Mouse (Mus musculus) liver, embryonic 13.5 days (tissue): ENCODE data around the gene Cux2. TPM values are rescaled to one million over a fixed set of nuclear protein-coding genes. Genes with fewer than 3 reads are reported as not detected.
"Not testable (repeated sequence)": the region's sequence is repeated elsewhere in the genome, so short reads cannot be mapped to it uniquely, and the experiment has no call there.

Experiments
- ATAC-seq: fragments of 200-750 bp; cut with Nextera tagmentation; 2 replicates; pipeline ENCODE4 v1.8.0; 2017; ENCODE audit warnings: low read depth, mild to moderate bottlenecking, moderate number of reproducible peaks, moderate library complexity
- DNase-seq: peaks from one replicate; pipeline ENCODE4 v3.0.0; 2022
- H3K27ac ChIP-seq: fragments of 300-500 bp; sonication (generic); 2 replicates; pipeline ENCODE4 v1.5.1; 2015; ENCODE audit warnings: moderate library complexity, mild to moderate bottlenecking, inconsistent platforms
- H3K27me3 ChIP-seq: fragments of 300-500 bp; sonication (generic); 2 replicates; pipeline ENCODE4 v1.6.1; 2015; ENCODE audit warnings: mild to moderate bottlenecking, inconsistent platforms
- H3K36me3 ChIP-seq: fragments of 300-500 bp; sonication (generic); 2 replicates; pipeline ENCODE4 v1.6.1; 2015; ENCODE audit warnings: mild to moderate bottlenecking, inconsistent platforms
- H3K4me1 ChIP-seq: fragments of 300-500 bp; sonication (generic); replicated peaks from 2 replicates; pipeline ENCODE4 v1.6.1; 2015; ENCODE audit warnings: inconsistent platforms
- H3K4me2 ChIP-seq: fragments of 300-500 bp; sonication (generic); 2 replicates; pipeline ENCODE4 v1.6.1; 2015; ENCODE audit warnings: inconsistent platforms, mild to moderate bottlenecking, moderate library complexity
- H3K4me3 ChIP-seq: fragments of 300-500 bp; sonication (generic); replicated peaks from 2 replicates; pipeline ENCODE4 v1.5.1; 2015; ENCODE audit warnings: mild to moderate bottlenecking, inconsistent platforms
- H3K9ac ChIP-seq: fragments of 300-500 bp; sonication (generic); 2 replicates; pipeline ENCODE4 v1.6.1; 2015; ENCODE audit warnings: mild to moderate bottlenecking, inconsistent platforms
- H3K9me3 ChIP-seq: fragments of 300-500 bp; sonication (generic); replicated peaks from 2 replicates; pipeline ENCODE4 v1.6.1; 2016; ENCODE audit warnings: inconsistent platforms
- WGBS: fragments of 180-500 bp; shearing (Covaris S2); methylation state at CpG from one replicate; pipeline ENCODE4 v1.1.7; 2015; ENCODE audit not compliant: insufficient replicate concordance; 5-methylcytosine and 5-hydroxymethylcytosine counted together
- polyA plus RNA-seq: library from polyadenylated mRNA; unstranded; fragments of >200 nt; fragmentation: Nextera tagmentation; extraction: Ambion mirVana; gene quantifications from 2 replicates; pipeline ENCODE4 v1.2.1, GENCODE M21; 2015

Cux2 gene
- polyA plus RNA-seq, 1 experiment from 2014 or later, result 0.59 TPM

- Histone ChIP-seq H3K9ac (no peak overlapping the region), H3K4me2 (no peak overlapping the region), H3K9me3 (0 out of 2 replicates have a peak, but pooled peaks cover 3% of the 10 kb centered on the region), H3K27me3 (no peaks in the 10 kb centered on the region), H3K36me3 (peaks cover 12% of the 10 kb centered on the region), H3K4me1 (peaks cover 11% of the 10 kb centered on the region), H3K27ac (no peak overlapping the region), H3K4me3 (no peak overlapping the region)
- ATAC-seq, result no peak
- DNase-seq, result no peak
- WGBS, result 69% methylated on average over 11 of the region's 11 CpGs
Observed at GRCm38 (mm10) chr5:121856740-121857139, 193.2 kb downstream of the Cux2 start.

- 76% methylated on average over 10 of the region's 10 CpGs for WGBS
- no peak for ATAC-seq
Observed at GRCm38 (mm10) chr5:121854768-121855167, 195.1 kb downstream of the Cux2 start.

GRCm38 (mm10) chr5:121853368-121854051 lies 196.4 kb downstream of the Cux2 start:
- Histone ChIP-seq H3K27ac (peak overlapping the region; percentile 56), H3K27me3 (no peaks in the 10 kb centered on the region)

More at GRCm38 (mm10) chr5:121854768-121855167, 195.1 kb downstream of the Cux2 start:
- peaks cover 29% of the 10 kb centered on the region for H3K4me1 ChIP-seq
- H3K36me3 ChIP-seq, result peaks cover 19% of the 10 kb centered on the region
- H3K27me3 ChIP-seq, result no peaks in the 10 kb centered on the region
- no peak overlapping the region for H3K4me3 ChIP-seq
- no peak overlapping the region for H3K27ac ChIP-seq
- DNase-seq, result no peak
- H3K4me2 ChIP-seq, result no peak overlapping the region
- H3K9me3 ChIP-seq, result no peaks in the 10 kb centered on the region
- no peak overlapping the region for H3K9ac ChIP-seq

GRCm38 (mm10) chr5:121849478-121850349 lies 200.2 kb downstream of the Cux2 start:
- no peak for ATAC-seq
- WGBS, result 41% methylated on average over 20 of the region's 20 CpGs

More at GRCm38 (mm10) chr5:121853368-121854051, 196.4 kb downstream of the Cux2 start:
- Histone ChIP-seq H3K4me2 (no peak overlapping the region), H3K4me1 (peaks cover 37% of the 10 kb centered on the region), H3K4me3 (no peak overlapping the region), H3K36me3 (peaks cover 19% of the 10 kb centered on the region), H3K9me3 (no peaks in the 10 kb centered on the region), H3K9ac (no peak overlapping the region)
- DNase-seq, result no peak
- peak; percentile 59 for ATAC-seq
- WGBS, result 75% methylated on average over 9 of the region's 9 CpGs

GRCm38 (mm10) chr5:121848743-121849142 lies 201.2 kb downstream of the Cux2 start, which contains the start of gene Pheta1:
TSS of gene Pheta1 (plus strand) at chr5:121848984.
- H3K4me3 ChIP-seq, result peak within 1 kb of the TSS; percentile 85
- WGBS, result under 1% methylated on average over 42 of the region's 42 CpGs
- H3K36me3 ChIP-seq, result peaks cover 19% of the 10 kb centered on the region
- H3K9me3 ChIP-seq, result no peaks in the 10 kb centered on the region
- peaks cover 20% of the 10 kb centered on the region for H3K27me3 ChIP-seq
- H3K4me2 ChIP-seq, result peak within 1 kb of the TSS; percentile 95
- ATAC-seq (peak; percentile 88), DNase-seq (peak; percentile 86)
- H3K9ac ChIP-seq, result peak within 1 kb of the TSS; percentile 80
- H3K27ac ChIP-seq, result peak within 1 kb of the TSS; percentile 78
- H3K4me1 ChIP-seq, result peaks cover 52% of the 10 kb centered on the region

More at GRCm38 (mm10) chr5:121849478-121850349, 200.2 kb downstream of the Cux2 start:
- Histone ChIP-seq H3K36me3 (peaks cover 19% of the 10 kb centered on the region), H3K4me2 (peak overlapping the region; percentile 95), H3K27me3 (peaks cover 11% of the 10 kb centered on the region), H3K9me3 (no peaks in the 10 kb centered on the region), H3K4me1 (peaks cover 55% of the 10 kb centered on the region), H3K4me3 (peak overlapping the region; percentile 85), H3K9ac (peak overlapping the region; percentile 80), H3K27ac (peak overlapping the region; percentile 21; the same call in 1 of the 2 replicates)
- no peak for DNase-seq

GRCm38 (mm10) chr5:121848035-121848519 lies 201.8 kb downstream of the Cux2 start:
- Histone ChIP-seq H3K36me3 (peaks cover 13% of the 10 kb centered on the region), H3K4me1 (peaks cover 53% of the 10 kb centered on the region), H3K4me2 (peak overlapping the region; percentile 95), H3K9me3 (no peaks in the 10 kb centered on the region), H3K4me3 (peak overlapping the region; percentile 85), H3K27me3 (peaks cover 27% of the 10 kb centered on the region), H3K27ac (peak overlapping the region; percentile 78), H3K9ac (peak overlapping the region; percentile 80)
- peak; percentile 48 for ATAC-seq
- DNase-seq, result no peak
- WGBS, result 0% methylated on average over 17 of the region's 17 CpGs

- WGBS, result 52% methylated on average over 3 of the region's 3 CpGs
- H3K4me1 ChIP-seq, result peaks cover 60% of the 10 kb centered on the region
Observed at GRCm38 (mm10) chr5:121847269-121847668, 202.6 kb downstream of the Cux2 start.

GRCm38 (mm10) chr5:121846322-121846721 lies 203.6 kb downstream of the Cux2 start:
- 69% methylated on average over 11 of the region's 11 CpGs for WGBS
- Histone ChIP-seq H3K4me1 (peaks cover 63% of the 10 kb centered on the region), H3K4me2 (no peak overlapping the region), H3K9me3 (no peaks in the 10 kb centered on the region), H3K36me3 (0 out of 2 replicates have a peak, but pooled peaks cover 4% of the 10 kb centered on the region), H3K27me3 (peaks cover 27% of the 10 kb centered on the region), H3K4me3 (no peak overlapping the region), H3K27ac (no peak overlapping the region), H3K9ac (no peak overlapping the region)
- ATAC-seq (no peak), DNase-seq (no peak)

More at GRCm38 (mm10) chr5:121847269-121847668, 202.6 kb downstream of the Cux2 start:
- H3K9me3 ChIP-seq, H3K27ac ChIP-seq, H3K36me3 ChIP-seq, DNase-seq, H3K9ac ChIP-seq, ATAC-seq, H3K4me2 ChIP-seq, H3K4me3 ChIP-seq: not testable (repeated sequence)
- H3K27me3 ChIP-seq, result peaks cover 27% of the 10 kb centered on the region

GRCm38 (mm10) chr5:121845361-121845760 lies 204.5 kb downstream of the Cux2 start:
- no peaks in the 10 kb centered on the region for H3K36me3 ChIP-seq
- H3K27me3 ChIP-seq, result peaks cover 27% of the 10 kb centered on the region
- no peak overlapping the region for H3K4me3 ChIP-seq
- no peak overlapping the region for H3K27ac ChIP-seq
- H3K4me2 ChIP-seq, result 0 out of 2 replicates have a peak overlapping the region, but pooled peaks have one; percentile 6
- no peak overlapping the region; the same call in 1 of the 2 replicates for H3K9ac ChIP-seq
- ATAC-seq (no peak), DNase-seq (no peak)
- H3K4me1 ChIP-seq, result peaks cover 53% of the 10 kb centered on the region
- no peaks in the 10 kb centered on the region for H3K9me3 ChIP-seq
- 9% methylated on average over 4 of the region's 4 CpGs for WGBS

GRCm38 (mm10) chr5:121843138-121843905 lies 206.6 kb downstream of the Cux2 start:
- ATAC-seq (no peak), DNase-seq (no peak)
- Histone ChIP-seq H3K27ac (no peak overlapping the region), H3K9me3 (no peaks in the 10 kb centered on the region), H3K27me3 (peaks cover 36% of the 10 kb centered on the region), H3K9ac (peak overlapping the region; percentile 75), H3K4me2 (peak overlapping the region; percentile 89), H3K36me3 (no peaks in the 10 kb centered on the region), H3K4me3 (peak overlapping the region; percentile 63), H3K4me1 (peaks cover 50% of the 10 kb centered on the region)
- WGBS, result 14% methylated on average over 17 of the region's 17 CpGs
